Mouse (Mus musculus) urinary bladder, postnatal 36 days (tissue): ENCODE data around the gene Cxcl16.

Experiments
- DNase-seq, 2 experiments: peaks; one replicate each; pipeline ENCODE4 v3.0.0; 2022; ENCODE audit warnings: low spot score in 2 of 2, mixed read lengths in 1 of 2

The Cxcl16 gene

DNA sequence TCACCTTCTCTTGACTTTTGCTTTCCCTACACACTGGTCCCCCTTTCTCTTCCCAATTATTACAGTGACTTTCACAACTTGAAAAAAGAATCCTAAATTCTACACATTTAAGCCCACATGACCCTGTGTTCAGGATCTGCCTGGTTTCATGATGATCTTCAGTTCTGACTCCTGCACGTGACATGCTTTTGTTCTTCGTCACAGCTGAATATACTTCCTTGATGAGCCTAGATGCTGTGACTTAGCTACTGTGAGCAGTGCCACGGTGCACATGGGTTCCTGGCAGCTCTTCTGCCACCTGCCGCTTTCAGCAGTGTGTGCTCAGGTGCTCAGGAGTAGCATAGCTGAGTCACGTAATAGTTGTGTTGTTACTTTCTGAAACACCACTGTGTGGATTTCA, 47.2 kb downstream of the Cxcl16 start:
- no peak for DNase-seq

GRCm38 (mm10) chr11:70410297-70410643, 49.5 kb downstream of the Cxcl16 start:
- DNase-seq: no peak

GRCm38 (mm10) chr11:70409594-70410296, 50.0 kb downstream of the Cxcl16 start, which contains the start of gene Pelp1:
Gene Pelp1, minus strand, starts transcription at chr11:70410031.
- DNase-seq: peak; percentile 80 to 84
